Mouse (Mus musculus) right cerebral cortex, postnatal 10 days (tissue): ENCODE results near the gene Ktn1.

Source experiments
- DNase-seq, 2 experiments: peaks; one replicate each; pipeline ENCODE4 v3.0.0; 2021; ENCODE audit warnings: low spot score in 2 of 2

Gene Ktn1

DNA sequence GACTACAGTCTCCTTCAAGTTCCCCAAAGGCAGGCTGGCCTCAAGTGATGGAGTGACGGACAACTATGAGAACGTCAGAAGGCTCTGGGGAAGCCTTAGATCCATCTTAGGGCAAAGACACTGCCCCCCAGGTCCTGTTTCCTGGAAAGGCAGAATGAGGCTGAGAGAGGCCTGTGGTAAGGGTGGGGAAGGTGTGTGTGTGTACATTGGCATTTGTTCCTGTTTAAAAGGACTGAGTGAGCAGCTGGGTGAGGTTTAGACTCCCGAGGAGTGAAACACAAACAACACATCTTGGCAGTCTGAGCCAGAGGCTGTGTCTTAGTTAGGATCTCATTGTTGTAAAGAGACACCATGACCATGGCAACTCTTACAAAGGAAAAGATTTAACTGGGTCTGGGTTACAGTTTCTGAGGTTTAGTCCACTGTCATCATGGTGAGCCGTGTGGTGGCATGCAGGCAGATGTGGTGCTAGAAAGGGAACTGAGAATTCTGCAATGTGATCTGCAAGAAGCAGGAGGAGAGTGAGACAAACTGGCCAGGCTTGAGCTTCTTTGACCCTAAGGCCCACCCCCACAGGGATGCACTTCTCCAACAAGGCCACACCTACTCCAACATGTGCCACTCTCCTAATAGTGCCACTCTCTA, 106.1 kb downstream of the Ktn1 start:
- no peak for DNase-seq

DNA sequence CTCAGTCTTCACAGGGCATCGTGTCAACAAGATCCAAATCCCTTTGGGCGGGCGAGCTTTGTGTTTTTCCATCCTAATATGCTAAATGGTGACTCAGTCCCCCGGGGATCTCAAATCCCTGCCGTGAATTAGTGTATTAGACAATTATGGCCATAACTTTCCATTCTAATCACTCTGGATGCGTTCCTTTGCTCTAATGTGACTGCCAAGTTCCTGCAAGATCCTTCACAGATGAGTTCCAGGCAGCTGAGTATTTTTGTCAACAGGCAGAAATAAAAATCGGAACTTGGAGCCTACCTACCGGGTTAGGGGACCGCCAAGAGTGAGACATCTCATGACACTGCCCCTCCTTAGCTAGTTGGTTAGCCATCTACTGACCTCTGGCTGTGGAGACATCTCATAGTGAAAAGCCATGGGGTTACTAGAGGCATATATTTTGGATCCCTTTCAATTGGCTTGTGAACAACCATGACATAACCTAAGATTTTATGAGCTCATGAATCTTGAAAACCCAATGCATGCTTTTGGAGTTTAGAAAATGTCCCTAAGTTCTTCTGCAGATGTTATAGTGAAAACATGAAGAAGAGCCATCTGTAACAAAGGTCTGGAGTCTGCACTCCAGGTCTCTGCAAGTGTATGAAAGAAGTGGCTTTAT, 108.3 kb downstream of the Ktn1 start:
- DNase-seq, result no peak

DNA sequence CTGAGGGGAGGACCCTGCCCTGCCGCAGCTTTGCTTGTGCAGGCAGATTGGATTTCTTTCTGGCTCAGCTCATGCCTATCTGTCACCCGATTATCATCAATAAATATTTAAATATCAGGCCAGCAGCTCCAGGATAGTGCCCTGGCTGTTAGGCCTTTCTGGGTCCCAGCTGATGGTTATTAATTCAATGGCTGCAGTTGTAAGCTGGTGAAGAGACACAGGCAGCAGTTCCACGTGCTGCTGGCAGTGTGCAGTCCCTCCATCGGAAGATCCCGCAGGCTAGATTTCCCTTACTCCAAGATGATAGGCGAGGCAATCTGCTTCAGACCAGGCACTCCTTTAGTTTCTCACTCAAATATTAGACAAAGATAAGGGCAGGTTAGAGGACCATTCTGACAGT, 116.9 kb downstream of the Ktn1 start:
- no peak for DNase-seq

DNA sequence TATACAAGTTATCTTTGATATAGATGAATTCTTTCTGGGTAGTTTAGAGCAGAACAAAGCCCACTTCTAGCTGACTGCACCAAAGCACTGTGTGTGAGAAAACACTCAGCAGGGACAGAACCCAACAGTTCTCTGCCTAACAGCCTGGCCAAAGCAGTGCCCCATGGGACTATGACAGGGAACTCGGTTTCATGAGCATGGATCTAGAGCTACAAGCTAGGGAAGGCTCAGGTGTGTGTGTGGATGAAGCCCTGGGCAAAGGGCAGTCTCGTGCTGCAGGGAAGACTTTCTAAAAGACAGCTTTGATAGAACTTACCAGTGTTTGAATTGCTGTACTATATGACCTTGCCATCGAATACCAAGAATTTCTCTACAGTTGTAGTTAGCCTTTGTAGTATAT, 117.5 kb downstream of the Ktn1 start:
- no peak for DNase-seq

DNA sequence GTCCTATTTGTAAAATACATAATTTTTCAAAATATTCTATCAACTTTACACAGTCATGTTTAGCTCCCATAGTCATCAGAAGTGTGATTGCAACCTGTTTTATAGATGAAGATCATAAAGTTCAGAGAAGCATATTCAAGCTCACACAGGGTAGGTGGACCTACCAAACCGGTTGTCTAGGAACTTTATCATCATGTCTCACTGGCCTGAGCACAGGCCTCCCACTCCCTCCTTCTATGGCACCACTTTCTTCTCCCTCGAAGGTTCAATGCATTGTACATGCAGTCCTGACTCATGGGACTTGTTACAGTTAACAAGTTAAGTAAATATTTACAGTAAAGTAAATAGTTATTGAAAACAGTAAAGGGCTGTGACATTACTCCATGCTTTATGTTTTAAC, 118.1 kb downstream of the Ktn1 start:
- no peak for DNase-seq

DNA sequence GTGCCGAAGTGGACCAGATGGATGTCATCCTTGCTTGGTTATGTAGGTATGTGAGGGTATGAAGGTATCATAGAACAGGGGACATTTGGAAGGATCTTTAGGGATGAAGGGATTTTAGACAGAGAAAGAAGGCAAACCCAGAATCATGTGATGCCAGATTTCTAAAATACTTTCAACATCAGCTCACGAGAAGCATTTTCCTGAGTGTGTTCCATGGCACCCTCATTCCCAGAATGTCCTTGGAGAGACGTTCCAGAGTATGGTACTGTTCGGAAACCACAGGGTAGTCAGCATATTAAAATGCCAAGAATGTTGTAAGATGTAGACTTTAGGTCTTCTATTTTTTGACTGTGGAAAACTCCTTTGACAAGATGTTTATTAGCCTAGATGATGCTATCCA, 123.2 kb downstream of the Ktn1 start:
- no peak for DNase-seq

DNA sequence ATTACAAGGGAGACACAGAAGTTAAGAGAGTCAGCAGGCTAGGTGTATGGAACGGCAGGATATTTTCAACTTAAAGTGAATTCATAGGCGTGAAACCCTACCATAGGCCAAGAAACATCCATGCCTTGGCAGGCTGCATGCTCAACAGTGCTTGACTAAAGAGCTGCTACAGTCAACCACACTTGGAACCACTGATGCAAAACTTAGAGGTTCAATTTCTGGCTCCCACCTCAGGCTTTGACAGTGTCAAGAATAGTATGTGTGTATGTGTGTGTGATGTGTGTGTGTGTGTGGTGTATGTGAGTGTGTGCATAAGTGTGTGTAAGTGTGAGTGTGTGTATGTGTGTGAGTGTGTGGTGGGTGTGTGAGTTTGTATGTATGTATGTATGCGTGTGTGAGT, 127.3 kb downstream of the Ktn1 start:
- DNase-seq, result no peak

DNA sequence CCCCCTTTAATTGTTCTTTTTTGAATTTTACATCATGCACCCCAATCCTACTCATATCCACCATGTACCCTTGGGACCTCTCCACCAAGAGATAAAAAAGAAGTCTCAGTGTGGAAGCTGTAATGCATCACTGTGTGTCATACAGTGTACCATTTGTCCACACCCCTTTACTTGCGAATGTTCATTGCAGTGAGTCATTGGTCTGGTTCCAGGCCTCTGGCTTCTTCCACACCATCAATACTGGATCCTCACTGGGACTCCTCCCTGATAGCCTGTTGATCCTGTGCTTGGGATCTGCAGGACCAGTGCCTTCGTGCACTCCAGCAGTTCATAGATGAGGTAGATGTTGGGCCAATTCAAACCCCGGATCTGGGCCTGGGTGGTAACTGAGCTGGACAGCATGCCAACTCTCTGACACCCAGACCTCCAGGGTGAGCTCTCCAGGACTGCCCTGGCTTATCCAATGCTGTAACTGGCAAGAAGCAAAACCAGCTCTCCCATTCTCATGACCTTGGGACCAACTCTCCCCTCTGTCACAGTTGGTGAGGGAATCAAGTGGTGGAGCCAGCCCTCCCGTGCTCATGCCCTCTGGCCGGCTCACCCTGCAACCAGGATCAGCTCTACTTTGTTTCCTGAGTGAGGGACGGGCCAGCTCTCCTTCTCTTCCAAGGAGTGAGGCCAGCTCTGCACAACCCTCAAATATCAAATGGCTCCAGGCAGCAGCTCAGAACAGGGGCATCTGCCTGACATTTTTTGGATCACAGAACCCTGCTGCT, 128.2 kb downstream of the Ktn1 start:
- DNase-seq, result no peak

DNA sequence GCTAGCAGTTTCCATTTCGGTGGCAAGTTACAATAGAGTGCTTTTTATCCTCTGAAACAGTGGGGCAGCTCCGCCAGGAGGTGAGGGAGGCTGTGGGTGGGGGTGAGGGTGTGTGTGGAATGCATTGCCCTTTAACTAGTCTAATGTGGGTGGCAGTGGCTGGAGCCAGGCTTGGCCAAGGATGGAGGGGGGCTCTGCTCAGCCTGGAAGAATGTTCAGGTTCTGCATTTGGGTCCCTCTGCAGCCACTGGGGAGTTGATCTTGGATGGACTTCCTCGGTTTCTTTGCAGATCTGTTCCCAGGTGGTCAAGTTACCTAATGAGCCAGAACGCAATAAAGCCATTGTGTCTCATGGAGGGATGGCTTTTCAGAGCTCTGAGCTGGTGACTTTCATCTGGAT, 137.9 kb downstream of the Ktn1 start:
- no peak for DNase-seq
